Mouse (Mus musculus): Measurements from ENCODE around the gene Htra2.

Gene Htra2

GRCm38 (mm10) chr6:83003082-83003481, 52.0 kb downstream of the Htra2 start:
- DNase-seq, result no peak
